Mouse (Mus musculus) C2C12 (cell line): ENCODE data around the gene Gucy1a1.

Source experiments
- CTCF ChIP-seq: IDR thresholded peaks from one replicate; pipeline ENCODE4 v1.5.1; 2011; ENCODE audit not compliant: control insufficient read depth, insufficient read depth, insufficient read length
- MAX ChIP-seq: IDR thresholded peaks from one replicate; pipeline ENCODE4 v1.6.1; 2011; ENCODE audit warnings: mild to moderate bottlenecking, control low read depth
- USF1 ChIP-seq: IDR thresholded peaks from one replicate; pipeline ENCODE4 v1.6.1; 2011; ENCODE audit warnings: low read depth, mild to moderate bottlenecking, control low read depth, moderate library complexity

DNA sequence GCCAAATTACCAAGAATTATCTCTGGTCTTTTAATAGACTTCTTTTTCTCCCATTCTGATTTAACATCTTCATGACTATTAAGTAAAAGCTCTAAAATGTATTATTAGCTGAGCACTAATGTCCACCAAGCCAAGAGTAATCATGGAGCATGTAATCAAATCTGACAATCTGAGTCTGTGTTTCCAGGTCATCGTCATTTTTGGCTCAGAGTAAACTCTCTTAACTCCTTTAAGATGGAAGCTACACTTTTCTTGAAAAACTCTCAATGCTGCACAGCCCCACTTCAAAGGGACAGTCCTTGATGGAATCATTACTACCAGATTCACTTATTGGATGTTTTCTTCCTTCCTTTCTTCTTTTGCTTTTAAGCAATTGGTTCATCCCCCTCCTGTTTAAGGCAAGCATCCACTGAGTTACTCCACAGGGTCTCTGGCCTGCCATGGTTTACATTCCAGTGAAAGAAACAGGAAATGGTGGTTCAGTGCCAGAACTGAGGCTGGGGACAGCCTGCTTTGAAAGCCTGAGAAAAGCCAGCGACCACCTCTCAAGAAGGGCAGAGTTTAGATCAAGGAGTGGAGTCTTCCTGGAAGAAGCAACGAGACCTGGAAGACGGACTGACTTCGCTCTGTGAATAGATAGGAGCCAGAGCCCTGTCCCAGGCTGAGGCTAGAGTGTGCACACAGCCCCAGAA, 91.2 kb downstream of the Gucy1a1 start:
- TF ChIP-seq MAX: no peak
- no peak for TF ChIP-seq CTCF
- TF ChIP-seq USF1: no peak
